Mouse (Mus musculus) forebrain, embryonic 16.5 days (tissue): ENCODE measurements at regions not wholly inside any gene's neighbourhood (a gene's known extent, or its start where the extent isn't known, plus 50 kb on each side); places are given as distances from the start of the nearest gene placed in this dataset.

Experiments
- ATAC-seq: fragments of 200-750 bp; cut with Nextera tagmentation; 2 replicates; pipeline ENCODE4 v1.8.0; 2017; ENCODE audit warnings: mild to moderate bottlenecking, moderate library complexity
- H3K27ac ChIP-seq: fragments of 300-500 bp; sonication (generic); 2 replicates; pipeline ENCODE4 v1.5.1; 2014; ENCODE audit warnings: low read length, control low read depth
- H3K27me3 ChIP-seq: fragments of 300-500 bp; sonication (generic); replicated peaks from 2 replicates; pipeline ENCODE4 v1.6.1; 2014; ENCODE audit warnings: low read length; ENCODE audit not compliant: control insufficient read depth, insufficient read depth
- H3K36me3 ChIP-seq: fragments of 300-500 bp; sonication (generic); 2 replicates; pipeline ENCODE4 v1.6.1; 2014; ENCODE audit not compliant: control insufficient read depth, insufficient read depth
- H3K4me1 ChIP-seq: fragments of 300-500 bp; sonication (generic); replicated peaks from 2 replicates; pipeline ENCODE4 v1.6.1; 2014; ENCODE audit warnings: low read length; ENCODE audit not compliant: control insufficient read depth, insufficient read depth
- H3K4me2 ChIP-seq: fragments of 300-500 bp; sonication (generic); 2 replicates; pipeline ENCODE4 v1.6.1; 2014; ENCODE audit warnings: mild to moderate bottlenecking, low read length, control low read depth
- H3K4me3 ChIP-seq: fragments of 300-500 bp; sonication (generic); replicated peaks from 2 replicates; pipeline ENCODE4 v1.5.1; 2014; ENCODE audit warnings: mild to moderate bottlenecking, low read length, control low read depth
- H3K9ac ChIP-seq: fragments of 300-500 bp; sonication (generic); replicated peaks from 2 replicates; pipeline ENCODE4 v1.6.1; 2014; ENCODE audit warnings: low read depth, low read length, control low read depth
- H3K9me3 ChIP-seq: fragments of 300-500 bp; sonication (generic); 2 replicates; pipeline ENCODE4 v1.6.1; 2016; ENCODE audit warnings: low read length; ENCODE audit not compliant: control insufficient read depth
- WGBS: fragments of 180-500 bp; shearing (Covaris S2); extraction: QIAGEN DNeasy Blood & Tissue Kit; methylation state at CpG from one replicate; pipeline ENCODE4 v1.1.7; 2014; 5-methylcytosine and 5-hydroxymethylcytosine counted together

DNA sequence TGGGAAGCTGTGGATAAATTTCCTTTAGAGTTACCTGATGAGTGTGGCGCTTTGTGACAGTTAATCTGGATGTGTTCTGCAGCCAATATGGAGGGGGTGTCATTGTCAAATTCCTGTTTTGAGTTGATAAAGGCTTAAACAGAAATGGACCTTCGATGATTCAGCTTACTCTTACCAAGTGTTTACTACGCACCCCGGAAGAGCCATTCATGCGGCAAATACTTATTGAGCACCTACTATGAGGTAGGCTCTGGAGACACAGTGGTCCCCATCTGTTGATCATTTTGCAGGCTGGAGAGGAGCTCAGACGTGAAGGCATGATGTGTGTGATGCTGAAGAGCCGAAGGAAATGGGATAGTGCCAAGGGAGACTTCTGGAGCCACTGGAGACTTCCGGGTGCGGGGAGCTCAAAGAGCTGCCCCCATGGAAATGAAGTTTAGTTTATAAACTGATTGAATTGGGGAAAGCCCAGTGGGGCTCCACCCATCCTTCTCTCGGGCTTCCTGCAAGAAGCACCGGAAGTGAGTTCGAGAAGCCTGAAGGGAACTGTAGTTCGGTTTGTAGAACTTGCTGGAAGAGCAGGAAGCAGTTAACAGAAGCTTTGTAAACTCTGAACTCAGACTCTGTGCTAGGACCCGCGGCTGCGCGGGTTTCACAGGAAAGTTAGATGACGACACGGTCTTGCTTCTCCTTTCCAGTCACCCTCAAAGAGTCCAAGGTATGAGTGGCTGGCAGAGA is 187.7 kb downstream of the Katnal1 start:
- ATAC-seq = no peak

GRCm38 (mm10) chr5:148740366-148741266 is 188.0 kb upstream of the Ubl3 start:
- H3K36me3 ChIP-seq = no peaks in the 10 kb centered on the region
- H3K4me1 ChIP-seq = no peaks in the 10 kb centered on the region
- H3K4me3 ChIP-seq = no peak overlapping the region
- H3K9ac ChIP-seq = no peak overlapping the region
- H3K4me2 ChIP-seq = no peak overlapping the region
- WGBS = 70% methylated on average over 15 of the region's 15 CpGs
- no peaks in the 10 kb centered on the region for H3K27me3 ChIP-seq
- H3K27ac ChIP-seq = no peak overlapping the region
- H3K9me3 ChIP-seq = no peaks in the 10 kb centered on the region
- ATAC-seq = no peak

More for the DNA sequence above, 187.7 kb downstream of the Katnal1 start:
- no peak overlapping the region for H3K4me3 ChIP-seq
- no peaks in the 10 kb centered on the region for H3K27me3 ChIP-seq
- no peaks in the 10 kb centered on the region for H3K9me3 ChIP-seq
- H3K9ac ChIP-seq = no peak overlapping the region
- H3K4me2 ChIP-seq = no peak overlapping the region
- no peaks in the 10 kb centered on the region for H3K36me3 ChIP-seq
- 82% methylated on average over 19 of the region's 19 CpGs for WGBS
- no peaks in the 10 kb centered on the region for H3K4me1 ChIP-seq
- H3K27ac ChIP-seq = no peak overlapping the region

DNA sequence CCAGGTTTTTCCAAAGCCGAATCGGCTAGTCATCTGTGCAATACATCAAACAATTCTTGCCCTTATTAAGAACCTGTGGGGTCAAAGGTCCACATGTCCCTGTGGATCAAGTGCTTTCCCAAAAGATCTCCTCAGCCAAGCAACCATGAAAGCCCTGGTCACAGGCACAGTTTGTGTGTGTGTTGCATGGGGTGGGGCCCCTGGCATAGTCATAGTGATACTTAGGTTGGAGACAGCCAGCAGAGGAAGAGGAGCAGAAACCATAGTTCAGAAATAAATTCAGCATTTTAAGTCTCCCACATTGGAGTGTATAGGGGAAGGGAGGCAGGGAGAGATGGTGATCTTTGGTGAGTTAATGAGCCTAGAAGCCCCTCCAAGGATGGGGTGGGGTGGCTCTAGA is 187.1 kb upstream of the Ubl3 start:
- Histone ChIP-seq H3K4me2 (no peak overlapping the region), H3K27ac (no peak overlapping the region), H3K27me3 (no peaks in the 10 kb centered on the region), H3K4me3 (no peak overlapping the region), H3K9ac (no peak overlapping the region), H3K9me3 (no peaks in the 10 kb centered on the region), H3K36me3 (no peaks in the 10 kb centered on the region), H3K4me1 (no peaks in the 10 kb centered on the region)
- WGBS = 90% methylated on average over 2 of the region's 2 CpGs
- no peak for ATAC-seq

DNA sequence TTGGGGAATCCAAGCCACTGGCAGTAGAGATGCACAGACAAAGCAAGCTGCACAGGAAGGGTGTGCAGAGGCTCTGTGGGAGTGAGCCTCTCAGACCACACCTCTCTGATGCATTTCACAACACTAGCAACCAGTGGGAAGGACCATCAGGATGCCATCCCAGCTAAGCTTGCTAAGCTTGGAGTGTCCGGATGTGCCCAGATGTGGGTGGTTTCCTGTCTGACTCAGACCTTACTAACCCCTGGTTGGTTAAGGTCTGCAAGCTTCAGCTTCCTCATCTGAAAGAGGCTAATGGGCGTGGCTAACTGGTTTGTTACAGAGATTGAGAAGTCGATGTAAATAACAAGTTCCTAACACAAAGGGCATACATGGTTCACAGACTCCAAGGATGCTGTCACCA is 186.6 kb upstream of the Ubl3 start:
- H3K9ac ChIP-seq = no peak overlapping the region
- no peaks in the 10 kb centered on the region for H3K9me3 ChIP-seq
- H3K4me1 ChIP-seq = no peaks in the 10 kb centered on the region
- no peak overlapping the region for H3K27ac ChIP-seq
- no peaks in the 10 kb centered on the region for H3K36me3 ChIP-seq
- H3K4me2 ChIP-seq = no peak overlapping the region
- H3K4me3 ChIP-seq = no peak overlapping the region
- ATAC-seq = no peak
- WGBS = 83% methylated on average over 3 of the region's 3 CpGs
- no peaks in the 10 kb centered on the region for H3K27me3 ChIP-seq

- peaks cover 3% of the 10 kb centered on the region for H3K9me3 ChIP-seq
- H3K36me3 ChIP-seq = no peaks in the 10 kb centered on the region
- H3K27me3 ChIP-seq = no peaks in the 10 kb centered on the region
- no peak overlapping the region for H3K4me2 ChIP-seq
- WGBS = 70% methylated on average over 15 of the region's 15 CpGs
- no peak for ATAC-seq
- no peak overlapping the region for H3K4me3 ChIP-seq
- no peak overlapping the region for H3K9ac ChIP-seq
- no peaks in the 10 kb centered on the region for H3K4me1 ChIP-seq
- no peak overlapping the region for H3K27ac ChIP-seq
Observed at GRCm38 (mm10) chr5:148729541-148729940, 177.0 kb upstream of the Ubl3 start.

DNA sequence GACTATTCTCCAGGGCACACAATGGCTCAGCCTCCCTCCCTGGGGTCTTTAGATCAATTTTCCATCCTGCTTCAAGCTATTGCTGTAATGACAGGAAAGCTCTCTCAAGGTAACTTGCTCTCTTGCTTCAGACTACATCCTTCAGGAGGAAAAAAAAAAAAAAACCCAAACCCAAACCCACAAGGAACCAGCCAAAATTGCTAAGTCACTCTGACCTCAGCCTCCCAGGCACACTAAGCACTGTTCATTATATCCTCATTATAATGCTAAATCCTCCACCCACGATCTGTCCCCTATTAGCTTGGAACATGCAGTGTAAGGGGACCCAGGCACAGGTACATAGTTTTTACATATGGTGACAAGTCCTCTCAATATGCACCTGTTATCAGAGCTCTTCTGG is 175.9 kb upstream of the Ubl3 start:
- WGBS = 41% methylated on average over 1 of the region's 1 CpGs
- H3K4me1 ChIP-seq = no peaks in the 10 kb centered on the region
- H3K27me3 ChIP-seq = no peaks in the 10 kb centered on the region
- H3K9ac ChIP-seq = no peak overlapping the region
- H3K4me3 ChIP-seq = no peak overlapping the region
- no peak overlapping the region for H3K4me2 ChIP-seq
- no peaks in the 10 kb centered on the region for H3K36me3 ChIP-seq
- ATAC-seq = no peak
- H3K9me3 ChIP-seq = peaks cover 3% of the 10 kb centered on the region
- H3K27ac ChIP-seq = no peak overlapping the region

DNA sequence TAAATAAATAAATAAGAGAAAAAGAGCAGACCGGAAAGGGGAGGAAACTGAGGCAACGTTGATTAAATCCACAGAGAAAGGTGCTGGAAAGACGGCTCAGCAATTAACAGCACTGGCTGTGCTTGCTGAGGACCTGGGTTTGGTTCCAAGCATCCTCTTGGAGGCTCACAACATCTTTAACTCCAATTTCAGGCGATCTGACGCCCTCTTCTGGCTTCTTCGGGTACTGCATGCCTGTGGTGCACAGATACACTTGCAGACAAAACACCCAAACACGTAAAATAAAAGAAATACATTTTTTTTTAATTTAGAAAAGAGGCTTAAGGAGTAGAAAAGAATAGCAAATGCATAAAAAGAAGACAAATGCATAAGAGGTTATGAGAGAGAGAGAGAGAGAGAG is 173.9 kb upstream of the Ubl3 start:
- Histone ChIP-seq H3K27ac (no peak overlapping the region), H3K27me3 (no peaks in the 10 kb centered on the region), H3K4me2 (no peak overlapping the region), H3K4me1 (no peaks in the 10 kb centered on the region), H3K4me3 (no peak overlapping the region), H3K9me3 (peaks cover 3% of the 10 kb centered on the region), H3K36me3 (no peaks in the 10 kb centered on the region), H3K9ac (no peak overlapping the region)
- WGBS = 78% methylated on average over 7 of the region's 7 CpGs
- ATAC-seq = no peak

DNA sequence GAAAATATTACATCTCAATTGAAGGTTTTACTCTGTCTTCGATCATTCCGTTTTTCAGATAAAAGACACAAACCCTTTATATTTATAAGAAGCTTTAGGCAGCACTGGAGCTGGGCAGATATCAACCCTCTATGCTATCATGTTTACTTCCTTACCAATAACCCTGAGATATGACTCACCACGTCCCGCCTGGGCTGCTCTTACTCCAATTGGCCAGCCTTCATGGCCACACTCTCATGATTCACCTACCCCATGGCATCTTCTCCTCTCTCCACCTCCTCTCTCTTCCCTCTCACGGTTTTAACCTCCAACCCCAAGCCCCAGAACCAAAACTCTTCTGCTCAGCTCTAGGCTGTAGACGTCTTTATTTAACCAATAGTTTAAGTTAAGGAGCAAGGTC is 171.9 kb upstream of the Ubl3 start:
- Histone ChIP-seq H3K36me3 (no peaks in the 10 kb centered on the region), H3K27me3 (no peaks in the 10 kb centered on the region), H3K9me3 (peaks cover 3% of the 10 kb centered on the region), H3K9ac (no peak overlapping the region), H3K4me2 (no peak overlapping the region), H3K4me3 (no peak overlapping the region), H3K4me1 (no peaks in the 10 kb centered on the region), H3K27ac (no peak overlapping the region)
- WGBS = 88% methylated on average over 6 of the region's 6 CpGs
- ATAC-seq = no peak

- Histone ChIP-seq H3K4me3 (no peak overlapping the region), H3K36me3 (no peaks in the 10 kb centered on the region), H3K9me3 (peaks cover 5% of the 10 kb centered on the region), H3K4me2 (no peak overlapping the region), H3K27me3 (no peaks in the 10 kb centered on the region), H3K9ac (no peak overlapping the region), H3K27ac (no peak overlapping the region), H3K4me1 (no peaks in the 10 kb centered on the region)
- ATAC-seq = no peak
- WGBS = 92% methylated on average over 11 of the region's 11 CpGs
Observed at GRCm38 (mm10) chr5:148723677-148724227, 171.2 kb upstream of the Ubl3 start.
